Mouse (Mus musculus): ENCODE measurements at regions not wholly inside any gene's neighbourhood (a gene's known extent, or its start where the extent isn't known, plus 50 kb on each side); places are given as distances from the start of the nearest gene placed in this dataset.

- no peak for ATAC-seq (ENCODE audit: insufficient number of reproducible peaks, low FRiP score, low TSS enrichment, low read depth)
- Histone ChIP-seq H3K36me3 (no peaks in the 10 kb centered on the region), H3K4me1 (peaks cover 4% of the 10 kb centered on the region; the same call in 1 of the 2 replicates), H3K27me3 (no peaks in the 10 kb centered on the region), H3K9ac (no peak overlapping the region), H3K9me3 (replicated peaks) (no peaks in the 10 kb centered on the region), H3K4me2 (replicated peaks) (no peak overlapping the region), H3K27ac (replicated peaks) (no peak overlapping the region), H3K4me3 (replicated peaks) (no peak overlapping the region)
- 90% methylated on average over 4 of the region's 4 CpGs for WGBS
Measured at GRCm38 (mm10) chr4:53341181-53341580, 99.0 kb upstream of the Slc44a1 start.

DNA sequence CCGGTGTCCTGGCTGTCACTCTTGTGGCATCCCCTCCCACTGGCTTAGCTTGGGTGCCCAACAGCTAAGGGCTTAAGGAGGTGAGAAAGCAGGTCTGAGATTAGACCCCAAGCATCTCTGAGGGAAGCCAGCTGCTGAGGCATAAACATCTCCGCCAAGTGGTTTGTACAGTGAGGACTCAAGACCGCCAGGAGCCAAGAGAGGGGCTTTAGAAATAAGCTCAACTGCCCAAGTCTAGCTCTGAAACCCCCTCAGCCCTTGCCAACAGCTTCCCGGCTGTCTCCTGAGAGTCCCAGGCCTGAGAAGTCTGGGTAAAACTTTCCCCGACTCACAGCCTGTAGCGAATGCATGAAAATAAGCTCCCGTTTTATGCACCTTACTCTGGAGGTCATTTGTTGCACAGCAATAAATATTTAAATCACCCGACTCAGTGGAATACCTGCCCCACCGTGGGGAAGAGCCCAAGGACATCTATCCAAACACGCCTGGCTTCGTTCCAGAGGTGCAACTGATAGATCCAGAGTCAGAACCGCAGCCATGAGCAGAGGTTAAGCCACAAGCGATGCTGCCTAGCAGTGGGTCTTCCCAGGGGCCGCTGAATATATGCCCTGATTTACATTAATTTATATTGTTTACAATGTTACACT, 100.1 kb upstream of the Slc44a1 start:
- H3K9me3 ChIP-seq (replicated peaks): no peaks in the 10 kb centered on the region
- no peak overlapping the region for H3K4me2 ChIP-seq (replicated peaks)
- H3K4me3 ChIP-seq (replicated peaks): no peak overlapping the region
- no peak overlapping the region for H3K9ac ChIP-seq
- whole genome bisulfite sequencing: 76% methylated on average over 13 of the region's 14 CpGs
- ATAC-seq (ENCODE audit: insufficient number of reproducible peaks, low FRiP score, low TSS enrichment, low read depth): no peak
- H3K27me3 ChIP-seq: no peaks in the 10 kb centered on the region
- H3K36me3 ChIP-seq: no peaks in the 10 kb centered on the region
- peaks cover 4% of the 10 kb centered on the region; the same call in 1 of the 2 replicates for H3K4me1 ChIP-seq
- no peak overlapping the region for H3K27ac ChIP-seq (replicated peaks)

- no peak overlapping the region for H3K27ac ChIP-seq (replicated peaks)
- H3K9me3 ChIP-seq (replicated peaks): no peaks in the 10 kb centered on the region
- no peaks in the 10 kb centered on the region for H3K27me3 ChIP-seq
- H3K4me2 ChIP-seq (replicated peaks): no peak overlapping the region
- no peak for ATAC-seq (ENCODE audit: insufficient number of reproducible peaks, low FRiP score, low TSS enrichment, low read depth)
- no peak overlapping the region for H3K4me3 ChIP-seq (replicated peaks)
- 55% methylated on average over 12 of the region's 12 CpGs for WGBS
- H3K4me1 ChIP-seq: peaks cover 4% of the 10 kb centered on the region; the same call in 1 of the 2 replicates
- no peaks in the 10 kb centered on the region for H3K36me3 ChIP-seq
- H3K9ac ChIP-seq: no peak overlapping the region
Measured at GRCm38 (mm10) chr4:53339125-53340020, 100.8 kb upstream of the Slc44a1 start.

DNA sequence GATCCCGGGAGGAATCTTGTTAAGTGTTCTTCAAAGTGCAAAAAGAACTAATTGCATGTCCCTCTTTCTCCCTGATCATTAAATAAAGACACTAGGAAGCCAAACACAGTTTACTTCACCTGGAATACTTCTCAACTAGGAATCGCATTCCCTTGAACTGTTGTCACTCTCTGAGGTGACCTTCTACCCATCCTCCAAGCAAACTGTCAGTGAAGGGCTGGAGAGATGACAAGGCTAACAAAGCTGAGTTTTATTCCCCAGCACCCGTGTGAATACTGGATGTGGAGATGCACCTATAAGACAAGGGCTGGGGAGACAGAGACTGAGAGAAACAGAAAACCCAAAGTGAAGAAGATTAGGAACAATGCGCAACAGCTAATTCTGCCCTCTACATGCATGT, 101.7 kb upstream of the Slc44a1 start:
- Histone ChIP-seq H3K27me3 (no peaks in the 10 kb centered on the region), H3K9ac (no peak overlapping the region), H3K27ac (replicated peaks) (no peak overlapping the region), H3K9me3 (replicated peaks) (no peaks in the 10 kb centered on the region), H3K4me3 (replicated peaks) (no peak overlapping the region), H3K4me2 (replicated peaks) (no peak overlapping the region), H3K4me1 (peaks cover 4% of the 10 kb centered on the region; the same call in 1 of the 2 replicates), H3K36me3 (no peaks in the 10 kb centered on the region)
- WGBS: 77% methylated on average over 4 of the region's 4 CpGs
- ATAC-seq (ENCODE audit: insufficient number of reproducible peaks, low FRiP score, low TSS enrichment, low read depth): no peak

- Histone ChIP-seq H3K27me3 (no peaks in the 10 kb centered on the region), H3K4me3 (replicated peaks) (no peak overlapping the region), H3K27ac (replicated peaks) (no peak overlapping the region), H3K4me1 (peaks cover 4% of the 10 kb centered on the region; the same call in 1 of the 2 replicates), H3K9me3 (replicated peaks) (no peaks in the 10 kb centered on the region), H3K9ac (no peak overlapping the region), H3K4me2 (replicated peaks) (no peak overlapping the region), H3K36me3 (no peaks in the 10 kb centered on the region)
- no peak for ATAC-seq (ENCODE audit: insufficient number of reproducible peaks, low FRiP score, low TSS enrichment, low read depth)
- WGBS: 20% methylated on average over 8 of the region's 8 CpGs
Measured at GRCm38 (mm10) chr4:53337784-53338183, 102.4 kb upstream of the Slc44a1 start.

- no peak for ATAC-seq (ENCODE audit: insufficient number of reproducible peaks, low FRiP score, low TSS enrichment, low read depth)
- 53% methylated on average over 7 of the region's 7 CpGs for WGBS
- no peak overlapping the region for H3K27ac ChIP-seq (replicated peaks)
Measured at GRCm38 (mm10) chr4:53327382-53328165, 112.6 kb upstream of the Slc44a1 start.

GRCm38 (mm10) chr4:53323838-53324237, 116.4 kb upstream of the Slc44a1 start:
- Histone ChIP-seq H3K4me1 (no peaks in the 10 kb centered on the region), H3K27me3 (no peaks in the 10 kb centered on the region), H3K27ac (replicated peaks) (no peak overlapping the region), H3K4me3 (replicated peaks) (no peak overlapping the region), H3K9me3 (replicated peaks) (no peaks in the 10 kb centered on the region), H3K36me3 (no peaks in the 10 kb centered on the region), H3K9ac (no peak overlapping the region), H3K4me2 (replicated peaks) (no peak overlapping the region)
- 79% methylated on average over 4 of the region's 4 CpGs for WGBS
- no peak for ATAC-seq (ENCODE audit: insufficient number of reproducible peaks, low FRiP score, low TSS enrichment, low read depth)

More at GRCm38 (mm10) chr4:53327382-53328165, 112.6 kb upstream of the Slc44a1 start:
- H3K36me3 ChIP-seq: no peaks in the 10 kb centered on the region
- H3K4me1 ChIP-seq: no peaks in the 10 kb centered on the region
- no peaks in the 10 kb centered on the region for H3K9me3 ChIP-seq (replicated peaks)
- H3K4me3 ChIP-seq (replicated peaks): no peak overlapping the region
- H3K9ac ChIP-seq: no peak overlapping the region
- H3K27me3 ChIP-seq: no peaks in the 10 kb centered on the region
- H3K4me2 ChIP-seq (replicated peaks): no peak overlapping the region

GRCm38 (mm10) chr4:53323195-53323594, 117.0 kb upstream of the Slc44a1 start:
- H3K4me3 ChIP-seq (replicated peaks): no peak overlapping the region
- peaks cover 5% of the 10 kb centered on the region; the same call in 1 of the 2 replicates for H3K4me1 ChIP-seq
- no peak for ATAC-seq (ENCODE audit: insufficient number of reproducible peaks, low FRiP score, low TSS enrichment, low read depth)
- no peak overlapping the region for H3K27ac ChIP-seq (replicated peaks)
- no peak overlapping the region for H3K9ac ChIP-seq
- no peak overlapping the region for H3K4me2 ChIP-seq (replicated peaks)
- H3K9me3 ChIP-seq (replicated peaks): no peaks in the 10 kb centered on the region
- WGBS: 46% methylated on average over 3 of the region's 3 CpGs
- no peaks in the 10 kb centered on the region for H3K27me3 ChIP-seq
- H3K36me3 ChIP-seq: no peaks in the 10 kb centered on the region

GRCm38 (mm10) chr4:53322484-53322883, 117.7 kb upstream of the Slc44a1 start:
- no peak overlapping the region for H3K4me2 ChIP-seq (replicated peaks)
- no peaks in the 10 kb centered on the region for H3K36me3 ChIP-seq
- no peak overlapping the region for H3K9ac ChIP-seq
- WGBS: 55% methylated on average over 5 of the region's 5 CpGs
- no peak overlapping the region for H3K27ac ChIP-seq (replicated peaks)
- H3K4me1 ChIP-seq: peaks cover 8% of the 10 kb centered on the region; the same call in 1 of the 2 replicates
- ATAC-seq (ENCODE audit: insufficient number of reproducible peaks, low FRiP score, low TSS enrichment, low read depth): no peak
- H3K9me3 ChIP-seq (replicated peaks): no peaks in the 10 kb centered on the region
- no peaks in the 10 kb centered on the region for H3K27me3 ChIP-seq
- H3K4me3 ChIP-seq (replicated peaks): no peak overlapping the region

DNA sequence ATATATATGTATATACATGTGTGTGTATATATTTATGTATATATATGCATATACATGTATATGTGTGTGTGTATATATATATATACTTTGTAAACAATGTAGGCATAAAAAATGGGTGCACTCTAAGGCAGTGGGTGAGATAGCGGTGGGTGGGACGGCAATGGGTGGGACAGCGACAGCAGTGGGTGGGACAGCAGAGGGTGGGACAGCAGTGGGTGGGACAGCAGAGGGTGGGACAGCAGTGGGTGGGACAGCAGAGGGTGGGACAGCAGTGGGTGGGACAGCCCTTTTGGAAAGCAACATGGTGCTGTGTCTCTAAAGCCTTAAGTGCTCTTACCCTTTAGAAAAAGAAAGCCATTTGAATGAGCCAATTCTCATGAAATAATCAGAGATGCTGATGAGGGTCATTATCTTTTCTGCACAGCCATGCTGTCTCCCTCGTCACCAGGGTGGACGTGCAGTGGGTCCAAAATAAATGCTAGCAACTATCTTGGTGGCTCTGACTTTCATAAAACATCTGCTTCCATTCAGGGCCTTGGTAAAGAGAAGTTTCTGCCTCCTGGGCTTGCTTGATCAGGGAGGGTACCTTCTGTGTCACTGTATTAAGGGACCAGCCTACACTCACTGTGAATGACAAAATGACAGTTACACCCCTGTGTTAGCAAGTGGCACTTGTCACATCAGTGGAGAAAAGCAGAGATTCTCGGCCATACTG, 119.3 kb upstream of the Slc44a1 start:
- no peaks in the 10 kb centered on the region for H3K27me3 ChIP-seq
- 79% methylated on average over 6 of the region's 6 CpGs for WGBS
- H3K4me3 ChIP-seq (replicated peaks): no peak overlapping the region

More for the DNA sequence above, 119.3 kb upstream of the Slc44a1 start:
- no peak for ATAC-seq (ENCODE audit: insufficient number of reproducible peaks, low FRiP score, low TSS enrichment, low read depth)
- no peak overlapping the region for H3K27ac ChIP-seq (replicated peaks)
- no peaks in the 10 kb centered on the region for H3K9me3 ChIP-seq (replicated peaks)
- H3K36me3 ChIP-seq: no peaks in the 10 kb centered on the region
- peaks cover 15% of the 10 kb centered on the region for H3K4me1 ChIP-seq
- no peak overlapping the region for H3K9ac ChIP-seq
- no peak overlapping the region for H3K4me2 ChIP-seq (replicated peaks)

Data from embryonic facial prominence, embryonic 15.5 days (tissue).